ENCODE assay signal across 14 mouse cellular contexts in the genomic region with DNA sequence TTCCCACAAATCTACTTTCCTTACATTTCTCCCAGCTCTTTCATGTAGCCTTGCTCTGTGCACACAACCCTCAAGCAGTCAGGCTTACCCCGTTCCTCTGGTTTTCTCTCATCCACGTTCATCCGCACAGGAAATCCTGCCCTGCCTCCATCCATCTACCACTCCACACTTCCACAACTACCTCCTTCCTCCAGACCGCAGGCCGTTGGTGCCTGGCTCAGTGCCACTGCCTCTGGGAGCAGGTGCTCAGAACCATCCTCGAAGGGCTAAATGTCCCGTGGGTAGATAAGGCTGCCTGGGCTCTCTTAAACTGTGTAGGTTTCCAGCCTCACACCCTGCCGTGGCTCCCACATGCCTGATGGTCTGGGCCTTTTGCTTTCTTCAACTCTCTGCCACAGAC.
DNase-seq lines count a peak whose midpoint lies in the region; ATAC-seq lines count a peak whose summit lies in the region.
"Had no signal": no experiment of that assay in that cellular context is flagged by ENCODE, and none has a peak within 500 bp of the region (broad histone marks: within the 10 kb centered on the region; RNA-seq: fewer than 3 reads in every experiment).

No protein-coding gene starts in this region.

- WGBS in heart, embryonic 15.5 days = 16% methylated on average over 8 of the region's 8 CpGs
- WGBS in midbrain, embryonic 14.5 days = 87% methylated on average over 8 of the region's 8 CpGs

- no peak for ATAC-seq in heart, embryonic 15.5 days (replicated peaks; ENCODE audit: insufficient number of reproducible peaks, insufficient read depth, low FRiP score, low read depth)
- ATAC-seq in hematopoietic stem cell, adult 5-6 weeks (replicated peaks in 1 of 2; ENCODE audit: insufficient read depth in 1 of 2, low FRiP score in 2 of 2, low TSS enrichment in 1 of 2, low read depth in 1 of 2, poor library complexity in 2 of 2, severe bottlenecking in 2 of 2) = peak; percentile 82 to 92
- no peak for ATAC-seq in midbrain, embryonic 14.5 days (ENCODE audit: low FRiP score, low TSS enrichment)

- peak overlapping the region; percentile 4; the same call in 1 of the 2 replicates for H3K27ac ChIP-seq in heart, embryonic 15.5 days
- no peak overlapping the region for H3K27ac ChIP-seq in midbrain, embryonic 14.5 days (replicated peaks; ENCODE audit: low read depth, low read length)

- H3K4me2 ChIP-seq in heart, embryonic 15.5 days = no peak overlapping the region
- H3K4me2 ChIP-seq in midbrain, embryonic 14.5 days (ENCODE audit: low read length) = no peak overlapping the region

- intact Hi-C loops in heart, postnatal 36 days (cut with DNase I) = no loop called here

- H3K27me3 ChIP-seq in heart, embryonic 15.5 days = no peaks in the 10 kb centered on the region
- H3K27me3 ChIP-seq in midbrain, embryonic 14.5 days (ENCODE audit: control insufficient read depth, insufficient read depth, low read length) = no peaks in the 10 kb centered on the region
- H3K27me3 ChIP-seq: CH12.LX had no signal

- H3K4me1 ChIP-seq in heart, embryonic 15.5 days (replicated peaks) = peaks cover 47% of the 10 kb centered on the region
- H3K4me1 ChIP-seq in midbrain, embryonic 14.5 days (ENCODE audit: control insufficient read depth, insufficient read depth, low read length) = peaks cover 7% of the 10 kb centered on the region

- no peaks in the 10 kb centered on the region for H3K9me3 ChIP-seq in heart, embryonic 15.5 days (replicated peaks)
- no peaks in the 10 kb centered on the region for H3K9me3 ChIP-seq in midbrain, embryonic 14.5 days (ENCODE audit: control insufficient read depth, low read length)

- H3K4me3 ChIP-seq in heart, embryonic 15.5 days = no peak overlapping the region
- H3K4me3 ChIP-seq in midbrain, embryonic 14.5 days (replicated peaks; ENCODE audit: low read depth, low read length) = no peak overlapping the region

- H3K9ac ChIP-seq in heart, embryonic 15.5 days = no peak overlapping the region
- H3K9ac ChIP-seq in midbrain, embryonic 14.5 days (replicated peaks; ENCODE audit: low read length) = no peak overlapping the region

- no peaks in the 10 kb centered on the region for H3K36me3 ChIP-seq in heart, embryonic 15.5 days
- no peaks in the 10 kb centered on the region for H3K36me3 ChIP-seq in midbrain, embryonic 14.5 days (ENCODE audit: control insufficient read depth, insufficient read depth, low read length)

- no peak for DNase-seq in heart, postnatal 36 days
- DNase-seq in right cerebral cortex, adult 18-20 months = peak; percentile 36
- no peak for DNase-seq in right cerebral cortex, postnatal 4 days
- peak; percentile 42 for DNase-seq in thymus, postnatal 14 days
- DNase-seq in natural killer cell, adult 2 months (ENCODE audit: low spot score in 2 of 2) = no peak
- DNase-seq in midbrain, embryonic 14.5 days = no peak
- DNase-seq: adrenal gland, postnatal 10 days; cerebellum, adult 11 months; embryo, embryonic 11 days; left cerebral cortex, postnatal 4 days; retina, postnatal 1 day had no signal

Comparison
In these comparisons a context has a peak if more than half of its experiments do, and no peak if none do; other contexts are left out.
1. DNase-seq: peak in right cerebral cortex, adult 18-20 months (single experiment) and thymus, postnatal 14 days (single experiment); none in heart, postnatal 36 days (0 of 2), right cerebral cortex, postnatal 4 days (single experiment), natural killer cell, adult 2 months (0 of 2) and midbrain, embryonic 14.5 days (single experiment).
2. ATAC-seq: peak in hematopoietic stem cell, adult 5-6 weeks (2 of 2); none in heart, embryonic 15.5 days (single experiment) and midbrain, embryonic 14.5 days (single experiment).